Mouse (Mus musculus) layer of hippocampus, postnatal 14 days (tissue): ENCODE results near the gene Igsf21. TPM values are rescaled to one million over a fixed set of nuclear protein-coding genes. Genes with fewer than 3 reads are reported as not detected.

Experiments used
- DNase-seq, 2 experiments: peaks; one replicate each; pipeline ENCODE4 v3.0.0; 2021 to 2022; ENCODE audit warnings: low spot score in 2 of 2, mixed read lengths in 1 of 2
- total RNA-seq, 2 experiments: library from RNA; stranded (reverse); gene quantifications; 2 replicates each; pipeline ENCODE4 v1.2.3; 2021

Igsf21 gene
- total RNA-seq, 2 experiments from 2014 or later: 65.7 to 73.0 TPM

- DNase-seq: no peak
Observed at GRCm38 (mm10) chr4:140068468-140068867, 178.1 kb downstream of the Igsf21 start.

GRCm38 (mm10) chr4:140066011-140066410 lies 180.6 kb downstream of the Igsf21 start:
- DNase-seq: no peak

GRCm38 (mm10) chr4:140063153-140063671 lies 183.4 kb downstream of the Igsf21 start:
- DNase-seq: no peak

- DNase-seq: no peak
Observed at GRCm38 (mm10) chr4:140060251-140060650, 186.3 kb downstream of the Igsf21 start.

- DNase-seq: no peak
Observed at GRCm38 (mm10) chr4:140053042-140053441, 193.5 kb downstream of the Igsf21 start.

GRCm38 (mm10) chr4:140052575-140052974 lies 194.0 kb downstream of the Igsf21 start:
- no peak for DNase-seq

GRCm38 (mm10) chr4:140047807-140048362 lies 198.7 kb downstream of the Igsf21 start:
- DNase-seq: peak; percentile 55 to 69

- DNase-seq: no peak
Observed at GRCm38 (mm10) chr4:140043953-140044352, 202.6 kb downstream of the Igsf21 start.

- DNase-seq: no peak
Observed at GRCm38 (mm10) chr4:140038586-140039411, 207.8 kb downstream of the Igsf21 start.

GRCm38 (mm10) chr4:140037784-140038387 lies 208.7 kb downstream of the Igsf21 start:
- DNase-seq: peak in 1 of 2 experiments; percentile 33

GRCm38 (mm10) chr4:140035232-140035631 lies 211.4 kb downstream of the Igsf21 start:
- no peak for DNase-seq

GRCm38 (mm10) chr4:140033394-140033793 lies 213.2 kb downstream of the Igsf21 start:
- peak in 1 of 2 experiments; percentile 9 for DNase-seq

- DNase-seq: peak; percentile 61 to 66
Observed at GRCm38 (mm10) chr4:140030415-140030814, 216.2 kb downstream of the Igsf21 start.

- peak; percentile 43 to 44 for DNase-seq
Observed at GRCm38 (mm10) chr4:140030040-140030386, 216.6 kb downstream of the Igsf21 start.

GRCm38 (mm10) chr4:140029324-140030039 lies 217.1 kb downstream of the Igsf21 start:
- no peak for DNase-seq

GRCm38 (mm10) chr4:140023833-140024232 lies 222.8 kb downstream of the Igsf21 start:
- DNase-seq: no peak

- DNase-seq: no peak
Observed at GRCm38 (mm10) chr4:140015916-140016315, 230.7 kb downstream of the Igsf21 start.

GRCm38 (mm10) chr4:140010728-140011470 lies 235.7 kb downstream of the Igsf21 start:
- DNase-seq: peak in 1 of 2 experiments; percentile 39

- no peak for DNase-seq
Observed at GRCm38 (mm10) chr4:140004932-140005331, 241.7 kb downstream of the Igsf21 start.

- DNase-seq: peak in 1 of 2 experiments; percentile 16
Observed at GRCm38 (mm10) chr4:140004170-140004569, 242.4 kb downstream of the Igsf21 start.

- no peak for DNase-seq
Observed at GRCm38 (mm10) chr4:140002069-140002468, 244.5 kb downstream of the Igsf21 start.
